Mouse (Mus musculus) cerebellum, adult 18-20 months (tissue): ENCODE results near the gene Ptpn12.

Source experiments
- DNase-seq, 2 experiments: peaks; one replicate each; pipeline ENCODE4 v3.0.0; 2021

Ptpn12 gene

DNA sequence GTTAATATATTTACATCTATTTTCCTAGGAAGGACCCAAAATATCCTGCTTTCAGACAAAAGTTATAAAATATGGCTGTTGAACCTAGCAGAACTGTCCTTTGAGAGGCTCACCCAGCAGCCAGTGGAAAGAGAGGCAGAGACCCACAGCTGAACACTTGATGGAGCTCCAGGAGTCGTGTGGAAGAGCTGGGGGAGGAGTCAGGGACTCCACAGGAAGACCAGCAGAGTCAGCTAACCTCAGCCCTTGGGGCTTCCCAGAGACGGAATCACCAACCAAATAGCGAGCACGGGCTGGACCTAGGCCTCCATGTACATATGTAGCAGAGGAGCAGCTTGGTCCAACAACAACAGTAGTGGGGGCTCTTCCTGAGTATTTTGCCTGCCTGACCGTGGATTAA lies 38.6 kb downstream of the Ptpn12 start:
- DNase-seq: no peak

DNA sequence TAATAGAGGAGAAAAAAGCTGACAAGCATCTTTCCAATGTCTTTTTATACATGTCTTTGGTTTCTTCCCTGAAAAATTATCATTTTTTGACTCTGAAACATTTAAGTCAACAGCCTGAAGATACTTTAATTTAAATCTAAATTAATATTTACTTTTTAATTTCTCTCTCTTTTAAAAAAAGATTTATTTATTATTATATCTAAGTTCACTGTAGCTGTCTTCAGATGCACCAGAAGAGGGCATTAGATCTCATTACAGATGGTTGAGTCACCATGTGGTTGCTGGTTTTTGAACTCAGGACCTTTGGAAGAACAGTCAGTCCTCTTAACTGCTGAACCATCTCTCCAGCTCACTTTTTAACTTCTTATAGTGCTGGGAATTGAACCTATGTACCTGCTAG lies 44.8 kb downstream of the Ptpn12 start:
- DNase-seq: no peak

DNA sequence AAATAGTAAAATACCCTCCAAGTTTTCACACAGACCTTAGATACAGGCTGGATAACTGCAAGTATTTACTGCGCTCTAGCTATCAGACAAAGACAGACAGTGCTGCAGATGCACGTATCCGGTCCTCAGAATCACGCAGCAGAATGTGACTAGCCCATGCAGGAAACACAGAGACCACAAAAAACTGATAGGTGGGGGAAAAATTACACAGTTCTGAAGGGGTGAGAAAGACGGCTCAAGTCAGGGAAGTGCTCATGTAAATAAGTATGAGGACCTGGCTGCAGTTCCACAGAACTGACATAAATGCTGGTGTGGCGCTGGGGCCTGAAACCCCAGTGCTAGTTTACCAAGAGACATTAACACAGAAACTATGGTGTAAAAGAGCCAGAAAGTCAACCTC lies 53.0 kb downstream of the Ptpn12 start:
- DNase-seq: no peak

DNA sequence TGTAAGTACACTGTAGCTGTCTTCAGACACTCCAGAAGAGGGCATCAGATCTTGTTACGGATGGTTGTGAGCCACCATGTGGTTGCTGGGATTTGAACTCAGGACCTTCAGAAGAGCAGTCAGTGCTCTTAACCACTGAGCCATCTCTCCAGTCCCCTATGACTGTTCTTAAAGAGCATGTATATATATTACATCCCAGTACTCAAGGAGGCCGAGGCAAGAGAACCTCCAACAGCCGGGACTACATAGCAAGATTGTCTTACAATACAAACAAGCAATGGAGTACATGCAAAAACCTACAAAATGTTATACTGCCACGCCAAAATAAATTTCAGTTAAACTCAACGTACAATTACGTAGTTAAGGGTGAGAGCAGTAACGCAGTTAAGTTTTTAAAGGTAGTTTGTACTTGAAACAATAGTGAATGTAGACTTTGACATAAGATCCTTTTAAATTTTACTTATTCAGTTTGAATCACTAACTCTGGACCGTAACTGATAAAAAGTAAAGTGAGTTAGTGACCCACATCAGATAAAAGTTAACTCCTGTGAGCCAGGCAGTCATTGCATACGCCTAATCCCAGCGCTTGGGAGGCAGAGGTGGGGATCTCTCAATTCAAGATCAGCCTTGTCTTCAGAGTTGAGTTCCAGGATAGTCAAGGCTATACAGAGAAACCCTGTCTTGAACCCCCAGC lies 53.9 kb downstream of the Ptpn12 start:
- DNase-seq: no peak

DNA sequence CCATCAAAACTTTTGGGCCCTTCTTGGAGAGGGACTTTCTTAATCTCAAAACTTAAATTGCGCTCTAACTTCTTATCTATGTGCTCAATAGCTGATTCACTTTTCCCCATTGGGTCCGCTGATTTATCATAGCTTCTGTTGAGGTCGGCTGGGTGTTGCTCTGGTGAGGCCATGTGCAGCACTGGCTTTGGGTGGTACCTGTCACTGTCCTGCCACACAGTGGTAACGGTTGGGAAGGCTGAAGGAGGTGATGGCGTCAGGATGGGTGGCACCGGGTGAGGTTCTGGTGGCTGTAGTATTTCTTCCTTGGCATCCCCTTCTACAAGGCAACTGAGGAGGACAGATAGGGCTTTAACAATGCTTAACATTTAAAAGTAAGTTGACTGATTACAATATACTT lies 57.3 kb downstream of the Ptpn12 start:
- DNase-seq: no peak

DNA sequence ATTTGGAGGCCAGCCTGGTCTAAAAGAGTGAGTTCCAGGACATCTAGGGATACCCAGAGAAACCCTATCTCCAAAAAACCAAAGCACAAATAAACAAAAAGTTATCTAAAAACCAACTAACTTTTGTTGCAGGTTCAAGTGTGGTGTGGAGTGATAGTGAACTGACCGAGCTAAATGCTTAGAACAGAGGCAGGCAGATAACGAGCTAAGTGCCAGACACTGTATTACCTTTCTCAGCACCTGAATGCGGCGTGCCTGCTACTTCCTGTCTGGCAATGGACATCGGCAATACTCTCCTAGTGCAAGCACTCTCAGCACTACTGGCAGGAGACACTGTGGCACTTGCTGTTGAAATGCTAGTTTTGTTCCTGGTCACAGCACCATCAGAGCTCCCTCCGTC lies 58.2 kb downstream of the Ptpn12 start:
- no peak for DNase-seq

DNA sequence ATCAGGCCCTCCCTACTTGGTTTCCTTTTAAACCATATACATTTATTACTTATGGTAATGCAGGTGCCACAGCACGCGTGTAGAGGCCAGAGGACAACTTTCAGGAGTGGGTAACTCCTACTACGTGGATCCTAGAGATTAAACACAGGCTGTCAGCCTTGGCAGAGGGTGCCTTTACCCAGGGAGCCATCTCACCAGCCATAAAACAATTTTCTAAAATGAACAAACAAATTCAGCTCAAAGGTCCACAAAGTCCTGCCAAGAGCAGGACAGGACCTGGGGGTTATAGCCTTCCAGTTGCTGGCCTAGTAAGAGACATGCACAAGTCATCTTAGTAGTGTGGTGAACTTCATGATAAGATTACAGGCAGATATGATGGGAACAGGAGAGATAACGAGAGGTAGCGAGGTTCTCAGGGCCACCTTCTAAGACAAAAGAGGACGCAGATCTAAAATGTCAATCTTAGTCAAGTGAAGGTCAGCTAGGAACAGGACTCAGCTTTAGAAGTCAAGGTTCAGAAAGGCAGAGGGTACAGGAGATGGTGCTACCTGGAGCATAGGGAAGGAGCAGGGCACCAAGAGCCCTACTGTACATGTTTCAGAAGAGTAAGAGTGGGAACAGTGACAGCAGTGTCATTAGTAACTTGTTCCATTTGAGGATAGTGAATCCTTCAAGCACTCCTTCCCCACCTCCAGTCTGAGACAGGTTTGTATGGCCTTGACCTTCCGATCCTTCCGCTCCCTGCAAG lies 65.5 kb downstream of the Ptpn12 start:
- DNase-seq: no peak

DNA sequence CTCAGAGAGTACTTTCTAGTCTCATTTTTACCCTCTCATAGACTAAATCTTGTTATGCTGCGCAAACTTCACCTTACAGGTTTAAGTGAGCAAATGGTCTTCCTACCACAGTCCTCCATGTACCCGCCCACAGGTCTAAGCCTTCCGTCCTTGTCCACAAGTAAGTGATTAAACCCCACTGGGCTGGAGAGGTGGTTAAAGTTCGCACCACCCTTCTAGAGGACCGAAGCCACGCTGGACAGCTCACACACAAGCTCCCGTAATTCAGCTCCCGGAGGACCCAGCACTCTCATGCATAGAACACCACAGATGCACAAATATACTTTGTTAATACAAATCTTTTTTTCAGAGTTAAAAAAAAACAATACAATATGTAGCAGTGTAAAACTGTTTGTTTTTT lies 69.4 kb downstream of the Ptpn12 start:
- DNase-seq: no peak

DNA sequence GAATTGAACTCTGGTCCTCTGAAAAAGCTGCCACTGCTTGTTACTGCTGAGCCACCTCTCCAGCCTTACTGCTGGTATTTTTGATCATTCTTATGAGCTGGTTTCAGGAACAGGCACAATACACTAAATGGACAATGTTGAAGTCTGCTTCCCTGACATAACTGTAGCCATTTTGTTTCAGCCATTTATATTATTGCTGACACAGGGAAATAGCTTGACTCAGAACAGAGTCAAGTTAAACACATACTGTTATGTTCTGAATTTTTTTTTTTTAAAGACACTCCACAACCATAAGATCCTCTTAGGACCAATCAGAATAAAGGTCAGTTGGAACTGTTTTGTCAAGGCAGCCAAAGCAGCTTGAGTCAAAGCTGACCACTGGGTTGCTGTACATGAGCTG lies 72.2 kb downstream of the Ptpn12 start:
- DNase-seq: no peak

DNA sequence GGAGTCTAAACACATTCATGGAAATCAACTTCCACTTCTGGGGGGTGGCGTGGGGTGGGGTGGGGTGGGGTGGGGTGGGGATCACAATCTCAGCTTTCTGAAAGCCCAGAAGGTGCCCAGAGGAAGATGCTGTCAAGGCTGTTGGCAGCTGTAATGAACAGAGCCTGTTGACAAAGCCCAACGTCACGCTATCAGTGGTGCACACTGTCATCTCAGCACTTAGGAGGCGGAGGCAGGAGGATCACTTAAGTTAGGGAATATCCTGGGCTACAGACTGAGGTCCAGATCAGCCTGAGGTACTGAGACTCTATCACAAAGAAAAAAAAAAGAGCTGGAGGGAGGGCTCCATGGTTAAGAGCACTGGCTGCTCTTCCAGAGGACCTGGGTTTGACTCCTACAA lies 81.0 kb downstream of the Ptpn12 start:
- DNase-seq: no peak

DNA sequence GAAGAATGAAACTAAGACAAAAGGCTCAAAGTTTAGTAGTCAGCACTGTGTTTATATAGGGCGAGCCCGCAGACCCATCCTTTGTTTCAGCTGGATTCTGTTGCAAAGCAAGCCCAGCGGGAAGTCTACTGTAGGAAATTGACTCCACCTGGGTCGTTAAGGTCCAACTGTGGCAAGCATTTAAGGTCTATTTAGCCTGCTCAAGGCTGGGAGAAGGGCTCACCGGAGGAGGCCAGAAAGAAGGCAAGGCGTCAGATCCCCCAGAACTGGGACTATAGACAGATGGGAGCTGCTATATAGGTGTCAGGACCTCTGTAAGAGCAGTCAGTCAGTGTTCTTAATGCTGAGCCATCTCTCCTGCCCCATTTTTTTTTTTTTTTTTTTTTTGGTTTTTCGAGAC lies 81.7 kb downstream of the Ptpn12 start:
- DNase-seq: no peak

DNA sequence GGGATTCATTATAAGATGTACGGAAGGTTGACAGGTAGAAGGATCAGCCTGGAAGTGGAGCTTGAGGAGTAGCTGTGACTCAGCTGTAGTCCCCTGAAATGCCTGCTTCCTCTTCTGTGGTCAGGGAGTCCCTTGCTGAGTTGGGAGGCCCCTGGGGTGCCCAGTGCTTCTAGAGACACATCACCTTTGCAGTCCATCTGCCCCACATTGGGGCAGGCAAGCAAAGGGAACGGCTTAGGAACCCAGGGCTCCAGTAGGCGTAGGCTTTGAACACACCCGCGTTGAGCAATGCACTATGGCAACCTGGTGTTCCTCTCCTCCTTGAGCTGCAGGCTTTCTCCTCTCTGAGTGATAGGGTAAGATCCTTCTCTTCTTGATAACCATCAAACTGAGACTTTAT lies 82.6 kb downstream of the Ptpn12 start:
- no peak for DNase-seq

DNA sequence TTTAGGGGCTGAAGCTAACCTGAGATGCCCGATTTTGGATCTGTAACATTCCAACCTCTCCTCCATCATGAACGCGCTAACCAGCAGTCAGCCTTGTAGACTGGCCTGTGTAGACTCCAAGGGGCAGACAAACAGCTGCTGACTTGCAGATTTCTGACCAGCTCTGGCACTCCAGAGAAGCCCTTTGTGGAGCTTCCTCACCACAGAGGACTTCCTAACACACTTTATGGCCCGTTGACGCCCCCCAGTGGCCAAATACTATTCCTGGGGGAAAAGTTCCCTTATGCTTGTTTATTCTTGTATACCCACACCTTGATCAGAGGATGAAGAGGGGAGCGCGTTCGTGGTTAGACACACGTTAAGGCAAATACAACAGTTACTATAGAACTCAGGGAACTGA lies 86.7 kb downstream of the Ptpn12 start:
- peak; percentile 49 to 65 for DNase-seq

DNA sequence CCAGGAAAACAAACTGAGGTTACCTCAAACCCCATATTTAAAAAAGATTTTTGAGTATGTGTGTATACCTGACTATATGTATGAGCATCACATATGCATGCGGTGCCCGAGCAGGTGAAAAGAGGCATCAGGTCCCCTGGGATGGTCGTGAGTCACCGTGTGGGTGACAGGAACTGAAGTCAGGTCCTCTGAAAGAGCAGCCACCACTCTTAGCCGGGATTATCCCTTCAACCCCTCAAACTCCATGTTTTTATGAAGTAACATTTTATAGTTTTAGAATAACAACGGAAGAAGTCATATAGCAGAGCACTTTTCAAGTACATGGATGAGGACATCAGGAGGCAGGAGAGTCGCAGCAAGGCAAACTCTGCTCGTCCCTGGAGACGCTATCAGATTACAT lies 87.2 kb downstream of the Ptpn12 start:
- no peak for DNase-seq

DNA sequence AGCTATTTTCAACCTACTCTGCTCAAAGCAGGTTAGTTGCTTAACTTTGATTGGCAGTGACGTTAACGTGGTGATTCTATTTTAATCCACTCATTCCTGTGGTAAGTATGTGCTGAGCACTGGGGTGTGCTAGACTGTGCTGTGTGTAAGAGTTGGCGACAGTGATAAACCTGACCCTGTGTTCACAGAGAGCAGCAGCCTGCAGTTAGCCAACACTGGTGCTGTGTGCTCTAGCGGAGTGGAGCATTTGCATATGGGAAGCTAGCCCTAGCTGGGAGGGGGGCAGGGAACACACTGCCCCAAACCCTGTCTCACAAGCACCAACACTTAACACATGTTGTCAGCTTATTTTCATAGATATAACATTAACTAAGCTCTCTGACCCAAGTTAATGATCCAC lies 87.8 kb downstream of the Ptpn12 start:
- no peak for DNase-seq

DNA sequence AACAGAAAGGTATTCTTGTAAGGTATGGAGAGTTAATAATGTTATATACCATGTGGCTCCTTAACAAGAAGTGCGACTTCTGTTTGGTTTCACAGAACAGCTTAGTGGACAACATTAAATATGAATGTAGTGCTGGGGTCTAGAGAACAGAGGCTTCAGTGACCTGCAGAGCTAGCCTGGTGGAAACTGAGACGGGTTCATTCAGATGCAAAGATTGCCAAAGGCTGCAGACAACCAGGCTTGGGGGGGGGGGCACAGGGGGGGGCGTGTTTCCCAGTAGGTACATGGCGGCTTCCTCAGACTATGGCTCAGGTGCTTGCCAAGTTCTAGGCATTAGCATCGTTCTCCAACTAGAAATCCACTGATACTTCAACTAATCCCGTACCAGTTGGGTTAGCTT lies 91.3 kb downstream of the Ptpn12 start:
- no peak for DNase-seq

DNA sequence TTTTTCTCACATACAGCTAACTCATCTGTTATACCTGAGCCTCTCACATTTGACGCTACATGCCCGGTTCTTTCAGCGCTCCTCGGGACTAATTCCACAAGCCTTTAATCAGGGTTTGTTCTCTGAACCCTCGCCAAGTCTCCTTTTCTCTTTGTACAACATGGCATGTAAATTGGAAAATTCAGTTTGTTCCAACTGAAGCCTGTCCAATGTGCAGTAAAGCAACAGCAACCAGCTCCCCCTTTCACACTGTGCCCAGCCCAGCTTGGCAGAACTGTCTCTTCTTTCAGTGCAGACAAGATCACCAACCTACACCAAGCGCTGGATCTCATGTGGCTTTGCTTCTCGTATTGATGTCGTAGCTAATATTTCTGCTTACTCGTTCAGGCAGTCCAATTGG lies 92.4 kb downstream of the Ptpn12 start:
- no peak for DNase-seq

DNA sequence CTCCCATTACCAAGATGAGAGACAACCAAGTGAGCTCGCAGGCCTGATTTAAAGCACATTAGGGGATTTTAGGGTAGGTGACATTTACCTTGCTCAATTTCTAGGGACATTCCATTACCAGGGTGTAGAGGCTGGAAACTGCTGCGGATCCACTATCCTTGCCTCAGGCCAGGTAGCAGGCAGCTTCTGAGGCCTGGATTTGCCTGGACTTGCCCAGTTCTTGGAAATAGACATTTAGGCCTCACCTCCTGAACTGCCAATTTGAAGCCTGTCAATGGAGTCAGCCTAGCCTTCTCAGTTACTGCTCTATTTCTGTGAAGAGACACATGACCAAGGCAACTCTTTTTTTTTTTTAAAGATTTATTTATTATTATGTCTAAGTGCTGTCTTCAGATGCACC lies 94.8 kb downstream of the Ptpn12 start:
- no peak for DNase-seq

DNA sequence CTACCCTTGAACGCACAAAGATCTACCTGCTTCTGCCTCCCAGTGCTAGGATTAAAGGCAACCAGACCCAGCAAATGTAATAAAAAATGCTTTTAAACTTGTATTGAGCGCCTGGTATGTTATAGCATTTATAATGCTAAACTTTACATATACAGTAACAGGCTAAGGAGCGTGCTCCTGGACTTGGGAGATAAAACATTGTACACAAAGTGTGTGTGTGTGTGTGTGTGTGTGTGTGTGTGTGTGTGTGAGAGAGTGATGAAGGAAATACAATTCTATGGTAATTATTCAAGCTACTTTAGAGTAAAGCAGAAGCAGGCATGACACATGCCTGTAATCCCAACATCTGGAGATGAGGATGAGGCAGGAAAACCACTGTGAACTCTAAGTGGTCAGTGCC lies 99.4 kb downstream of the Ptpn12 start, which contains the start of gene Rsbn1l:
TSS of gene Rsbn1l (minus strand) at position 101 of the 400 bp plus-strand sequence.
- DNase-seq: no peak

DNA sequence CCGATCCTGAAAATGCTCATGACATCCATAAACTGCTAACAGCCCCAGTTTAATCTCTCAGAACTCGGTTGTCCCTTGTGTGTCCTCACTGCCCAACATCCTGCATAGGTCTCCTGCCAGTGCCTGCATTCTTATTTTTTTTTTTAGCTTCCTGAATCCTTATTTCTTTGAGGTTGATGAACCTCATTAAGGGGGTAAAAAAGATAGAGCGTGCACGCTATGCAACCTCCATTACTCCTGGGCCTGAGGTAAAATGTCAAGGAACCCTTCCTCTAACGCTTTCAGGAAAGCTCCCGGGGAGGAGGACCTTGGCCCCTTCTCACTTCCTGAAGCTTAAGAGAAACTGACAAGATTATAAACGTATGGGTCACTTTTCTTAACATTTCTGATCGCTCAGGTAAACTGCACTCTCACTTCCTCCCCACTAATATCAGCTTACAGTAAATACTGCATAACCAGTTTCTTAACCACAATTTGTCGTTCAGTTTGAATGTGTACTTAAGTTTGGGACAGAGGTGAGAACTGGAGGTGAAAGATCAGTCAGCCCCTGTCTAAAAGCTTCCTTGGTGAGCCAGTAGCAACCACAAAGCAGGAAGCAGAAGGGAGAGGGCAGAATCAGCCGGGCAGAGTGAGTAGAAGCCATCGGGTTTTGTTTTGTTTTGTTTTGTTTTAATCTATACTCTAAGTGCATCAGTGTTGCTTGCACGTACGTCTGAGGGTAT lies 100.4 kb downstream of the Ptpn12 start:
- no peak for DNase-seq

DNA sequence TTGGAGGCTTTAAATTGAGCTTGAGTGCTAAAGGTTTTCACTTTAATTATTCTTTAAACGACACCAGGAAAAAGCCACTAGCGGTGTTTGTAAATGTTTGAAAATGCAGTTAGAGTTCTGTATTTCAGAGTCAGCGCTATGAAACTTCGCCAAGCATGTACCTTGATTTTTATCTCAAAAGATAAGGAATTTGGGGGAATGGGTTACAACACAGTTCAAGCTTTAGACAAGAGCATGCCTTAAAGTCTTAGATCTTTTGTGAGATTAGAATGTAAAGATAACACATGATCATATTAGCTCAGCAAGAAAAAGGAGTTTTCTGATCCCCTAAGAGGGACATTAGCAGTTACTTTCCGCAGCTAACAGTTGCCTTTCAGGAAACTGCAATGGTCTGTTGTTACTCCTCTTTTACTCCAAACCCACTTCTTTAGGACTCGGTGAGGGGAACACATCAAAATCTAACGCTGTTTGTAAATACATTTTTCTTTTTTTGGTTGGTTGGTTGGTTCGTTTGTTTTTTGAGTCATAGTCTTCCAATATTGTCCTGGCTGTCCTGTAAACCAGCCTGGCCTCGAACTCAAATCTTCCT lies 103.3 kb downstream of the Ptpn12 start:
- no peak for DNase-seq

DNA sequence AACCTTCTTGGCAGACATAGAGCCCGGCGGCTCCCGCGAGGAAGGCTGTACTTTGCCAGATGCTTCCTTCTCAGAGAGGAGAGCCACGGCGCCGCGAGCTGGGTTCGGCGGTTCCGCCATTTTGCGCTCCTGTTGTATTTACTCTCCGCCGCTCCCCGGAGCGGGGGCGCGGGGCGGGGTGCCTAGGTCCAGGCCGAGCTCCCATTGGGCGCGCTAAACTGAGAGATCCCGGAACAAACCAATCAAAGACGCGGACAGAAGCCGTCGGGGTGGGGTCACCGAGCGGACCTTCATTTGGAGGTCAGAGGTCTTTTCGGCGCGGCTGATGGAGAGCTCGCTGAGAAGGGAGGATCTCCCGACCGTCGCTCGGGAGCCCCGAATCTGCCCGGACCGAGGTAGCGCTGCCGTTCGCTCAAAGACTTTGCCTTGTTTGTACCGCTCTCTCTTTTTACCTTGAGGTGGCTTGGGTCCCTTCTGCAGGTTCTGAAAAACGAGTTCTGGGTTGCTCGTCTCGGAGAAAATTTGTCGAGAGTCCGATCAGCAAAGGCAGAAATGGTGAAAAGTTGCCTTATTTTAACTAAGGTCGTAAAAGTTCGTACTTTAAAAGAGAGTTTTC lies 103.9 kb downstream of the Ptpn12 start:
- peak; percentile 96 to 98 for DNase-seq
